Mouse (Mus musculus): ENCODE results near the gene Clmp.

- no peak for TF ChIP-seq CTCF (IDR thresholded peaks at IDR 0.05; ENCODE audit: insufficient read depth, low read length)
- no peak for TF ChIP-seq POLR2A (IDR thresholded peaks at IDR 0.05; ENCODE audit: borderline replicate concordance, extremely low read depth, low read depth, low read length)
These were observed 79.8 kb downstream of the Clmp start for GRCm38 (mm10) chr9:40765581-40765940.
